Mouse (Mus musculus) brain, embryonic 14.5 days (tissue): ENCODE measurements around the gene Clba1.

Experiments
- CTCF ChIP-seq: fragments of 200-500 bp; IDR thresholded peaks from 2 replicates; pipeline ENCODE4 v1.5.1; 2012; ENCODE audit warnings: inconsistent platforms, mild to moderate bottlenecking, moderate library complexity, borderline replicate concordance; ENCODE audit not compliant: insufficient read depth, insufficient read length; ENCODE audit errors: extremely low read depth
- POLR2A ChIP-seq: fragments of 200-500 bp; IDR thresholded peaks from 2 replicates; pipeline ENCODE4 v1.6.1; 2012; ENCODE audit warnings: mild to moderate bottlenecking, inconsistent platforms, borderline replicate concordance; ENCODE audit not compliant: poor library complexity, insufficient read depth, insufficient read length, severe bottlenecking; ENCODE audit errors: extremely low read depth

GRCm38 (mm10) chr12:112822676-112823075 lies 13.9 kb downstream of the Clba1 start:
- no peak for TF ChIP-seq POLR2A
- TF ChIP-seq CTCF, result no peak
